Mouse (Mus musculus): ENCODE results near the gene Ccdc134.

GRCm38 (mm10) chr15:82172648-82173047 lies 44.9 kb downstream of the Ccdc134 start:
- TF ChIP-seq CTCF (IDR thresholded peaks at IDR 0.05; ENCODE audit: borderline replicate concordance, insufficient read depth, low read depth, low read length) (no peak), POLR2A (IDR thresholded peaks at IDR 0.05; ENCODE audit: borderline replicate concordance, insufficient read depth, low read length) (no peak)
